Mouse (Mus musculus) heart, postnatal 14 days (tissue): Measurements from ENCODE around the gene Tspan13. TPM values are rescaled to one million over a fixed set of nuclear protein-coding genes. Genes with fewer than 3 reads are reported as not detected.

Experiments used
- DNase-seq, 2 experiments: peaks; one replicate each; pipeline ENCODE4 v3.0.0; 2021 to 2022
- intact Hi-C: fragments of 180-260 bp; cut with DNase I; formaldehyde crosslinking; loops from one replicate; pipeline ENCODE4 v1.15.1; 2025
- total RNA-seq, 2 experiments: library from RNA; stranded (reverse); gene quantifications; 2 replicates each; pipeline ENCODE4 v1.2.3; 2021

Gene Tspan13
- total RNA-seq, 2 experiments from 2014 or later = 73.1 TPM

DNA sequence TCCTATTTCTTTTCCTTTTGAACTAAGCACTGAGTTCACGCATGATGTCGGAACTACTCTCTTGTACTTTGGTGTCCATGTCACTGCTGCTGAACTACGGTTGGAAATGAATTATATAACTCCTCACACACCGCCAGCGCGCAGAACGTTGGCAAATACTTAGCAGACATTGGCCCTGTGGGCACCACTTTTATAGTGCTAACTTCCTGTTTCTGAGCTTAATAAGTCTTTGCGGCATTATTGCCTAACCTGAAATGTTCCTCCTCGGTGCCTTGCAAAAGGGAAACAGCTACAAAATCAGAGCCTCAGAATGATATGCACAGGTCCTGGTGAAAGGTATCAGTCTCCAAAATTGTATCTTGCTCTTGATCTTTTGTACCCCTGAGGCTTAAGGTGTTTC lies 58.8 kb downstream of the Tspan13 start:
- intact Hi-C loops = no loop called here
- no peak for DNase-seq

DNA sequence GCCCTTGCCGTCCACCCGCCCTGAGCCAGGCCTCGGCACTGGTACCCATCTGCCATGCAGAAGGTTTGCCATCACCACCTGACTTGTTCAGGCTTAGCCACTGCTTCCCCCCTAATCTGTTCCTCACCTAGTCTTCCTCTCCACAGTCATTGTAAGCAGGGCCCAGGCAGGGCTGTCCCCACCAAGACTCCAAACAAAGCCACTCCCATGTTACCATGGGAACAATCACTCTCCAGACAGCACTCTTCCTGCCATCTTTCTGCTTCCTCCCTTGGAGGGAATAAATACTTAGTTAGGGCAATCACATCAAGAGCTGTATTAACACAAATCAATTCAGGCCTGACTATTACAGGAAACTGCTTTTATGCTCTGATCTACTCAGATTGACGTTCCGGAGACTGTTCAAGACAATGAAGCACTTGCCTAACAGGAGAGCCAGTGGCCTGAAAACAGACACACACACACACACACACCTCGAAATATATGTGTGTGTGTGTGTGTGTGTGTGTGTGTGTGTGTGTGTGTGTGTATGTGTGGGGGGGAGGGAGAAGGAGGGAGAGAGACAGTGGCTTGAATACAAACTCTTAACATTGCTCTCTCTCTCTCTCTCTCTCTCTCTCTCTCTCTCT lies 60.5 kb downstream of the Tspan13 start:
- intact Hi-C loops = no loop called here
- peak; percentile 9 to 12 for DNase-seq

DNA sequence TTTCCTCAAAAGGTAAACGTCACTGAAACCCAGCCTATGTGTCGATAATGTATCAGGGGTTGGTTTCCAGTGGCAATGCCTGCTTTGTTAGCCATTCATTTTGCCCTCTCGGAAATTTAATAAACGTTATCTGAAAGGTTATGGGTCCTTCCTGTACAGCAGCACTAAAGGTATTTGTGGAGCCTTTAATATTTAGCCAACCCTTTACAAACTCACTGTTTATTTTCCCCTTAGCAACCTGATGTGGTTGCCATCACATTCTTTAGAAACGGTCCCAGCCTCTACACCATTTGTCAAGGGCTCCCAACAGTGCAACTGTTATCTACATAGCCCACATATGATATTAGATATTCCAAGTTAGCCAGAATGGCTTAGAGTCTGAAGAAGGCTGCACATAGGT lies 62.7 kb downstream of the Tspan13 start:
- no peak for DNase-seq
- intact Hi-C loops = no loop called here

DNA sequence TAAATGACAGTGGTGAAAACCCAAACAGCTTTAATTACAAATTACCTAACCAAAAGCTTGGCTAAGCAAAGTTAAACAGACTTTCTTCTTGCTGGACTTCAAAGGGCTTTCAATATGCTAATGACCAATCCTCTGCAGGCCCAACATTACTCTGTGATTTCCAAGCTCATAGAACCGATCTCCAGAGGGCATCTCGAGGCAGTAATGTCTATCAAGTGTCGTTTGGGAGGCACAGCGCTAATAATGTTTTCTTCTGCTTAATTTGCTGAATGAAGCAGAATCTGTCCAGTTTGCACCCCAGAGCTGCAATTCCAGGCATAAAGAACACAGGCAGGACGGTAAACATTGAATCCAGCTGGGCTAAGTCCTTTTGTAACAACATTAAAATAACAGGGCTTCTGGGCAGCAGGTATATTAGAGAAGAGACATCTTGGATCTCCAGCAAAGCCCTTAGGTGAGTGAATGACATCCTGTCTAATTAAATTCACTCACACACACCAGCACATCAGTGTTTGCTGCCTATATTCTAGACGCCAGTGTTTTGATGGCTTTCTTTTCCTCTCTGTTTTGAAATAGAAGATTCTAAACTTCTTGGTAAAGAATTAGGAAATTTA lies 64.6 kb downstream of the Tspan13 start:
- intact Hi-C loops = no loop called here

DNA sequence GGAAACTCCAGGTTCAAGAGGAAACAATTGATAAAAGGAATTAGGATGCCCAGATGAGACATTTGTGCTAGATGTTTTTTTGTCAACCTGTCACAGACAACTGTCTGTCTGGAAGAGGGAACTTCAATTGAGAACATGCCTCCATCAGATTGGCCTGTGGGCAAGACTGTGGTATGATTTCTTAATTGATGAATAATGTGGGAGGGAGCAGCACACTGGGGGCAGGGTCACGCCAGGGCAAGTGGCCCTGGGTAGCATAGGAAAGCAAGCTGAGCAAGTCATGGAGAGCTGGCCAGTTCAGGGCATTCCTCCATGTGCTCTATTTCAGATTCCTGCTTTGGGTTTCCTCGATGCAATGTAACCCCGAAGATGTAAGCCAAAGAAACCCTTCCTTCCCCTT lies 66.4 kb downstream of the Tspan13 start:
- DNase-seq = no peak
- intact Hi-C loops = no loop called here

More for the DNA sequence above, 64.6 kb downstream of the Tspan13 start:
- no peak for DNase-seq

DNA sequence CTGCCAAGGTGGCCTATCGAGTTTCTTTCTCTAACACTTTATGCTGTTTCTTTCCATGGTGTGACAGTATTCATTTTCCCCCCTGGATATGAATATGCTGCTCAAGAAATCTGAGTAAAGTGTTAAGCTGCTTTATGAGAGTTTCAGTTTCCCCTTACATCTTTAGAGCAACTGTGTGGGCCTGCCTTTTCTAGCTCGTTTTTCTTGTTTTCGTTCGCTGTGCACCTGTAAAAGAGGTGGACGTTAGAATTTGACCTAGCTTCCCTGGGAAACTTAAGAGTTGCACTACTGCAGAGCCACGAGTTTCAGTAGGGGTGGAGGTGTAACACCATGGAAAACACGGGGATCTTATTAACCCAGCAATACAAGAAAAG lies 75.5 kb downstream of the Tspan13 start:
- intact Hi-C loops = no loop called here

DNA sequence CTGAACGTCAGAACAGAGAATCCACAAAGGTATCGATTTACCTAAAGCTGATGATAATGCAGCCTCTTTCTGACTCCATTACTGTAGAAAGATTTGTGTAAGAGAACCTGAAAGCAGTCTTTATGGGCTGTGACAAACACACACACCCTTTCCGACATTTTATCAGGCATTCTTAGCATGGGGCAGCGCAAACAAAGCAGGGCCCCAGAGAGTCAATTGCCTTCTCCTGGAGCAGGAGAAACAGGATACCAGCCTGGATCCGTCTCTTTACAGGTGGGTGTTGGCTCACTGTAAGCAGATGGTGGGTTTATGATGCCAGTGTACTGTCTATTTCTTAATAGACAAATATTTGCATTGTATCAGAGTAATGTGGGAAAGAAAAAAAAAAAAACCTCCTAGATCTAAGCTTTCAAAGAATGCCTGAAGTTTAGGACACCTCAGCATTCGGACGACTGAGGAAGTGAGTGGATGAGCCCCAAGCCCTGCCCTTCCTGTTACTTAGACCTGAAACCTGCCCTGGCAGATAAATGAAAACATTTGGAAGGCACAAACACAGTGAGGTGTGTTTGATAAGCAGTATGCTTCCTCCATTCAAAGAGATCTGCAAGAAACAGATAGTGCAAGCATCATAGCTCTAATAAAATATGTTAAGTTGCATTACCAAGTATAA lies 76.1 kb downstream of the Tspan13 start:
- no peak for DNase-seq
- intact Hi-C loops = no loop called here

More for the DNA sequence above, 75.5 kb downstream of the Tspan13 start:
- DNase-seq = no peak

Other genes with a start within 250 kb of the Tspan13 start
- not detected for gene Agr3, start 116.9 kb downstream of the Tspan13 start, total RNA-seq
- gene Agr2, start 49.6 kb downstream of the Tspan13 start, total RNA-seq = not detected
- gene Ankmy2, start 114.6 kb upstream of the Tspan13 start, total RNA-seq = 10 to 100 TPM; 16.9 to 20.5 TPM
- 100 to 1,000 TPM; 146 to 148 TPM for gene Bzw2, start 115.6 kb upstream of the Tspan13 start, total RNA-seq
- not detected for gene Lrrc72, start 210.9 kb upstream of the Tspan13 start, total RNA-seq